Mouse (Mus musculus) MEL (cell line): ENCODE measurements at regions not wholly inside any gene's neighbourhood (a gene's known extent, or its start where the extent isn't known, plus 50 kb on each side); places are given as distances from the start of the nearest gene placed in this dataset.

Experiments
- DNase-seq: peaks from one replicate; pipeline ENCODE4 v3.0.0; 2011; ENCODE audit warnings: low read depth, low spot score
- H3K27ac ChIP-seq: 2 replicates; pipeline ENCODE4 v1.5.1; 2012; ENCODE audit warnings: low read depth, mild to moderate bottlenecking, control low read depth, low read length, moderate library complexity; ENCODE audit not compliant: control insufficient read depth
- H3K27me3 ChIP-seq, 2 experiments: fragments of 150-350 bp in 1 of 2; sonication (generic) in 1 of 2; 2 replicates each; pipeline ENCODE4 v1.6.1; 2012; ENCODE audit warnings: low read length in 2 of 2, mild to moderate bottlenecking in 2 of 2, improper control_type of control experiment in 1 of 2, moderate library complexity in 1 of 2; ENCODE audit not compliant: insufficient read depth in 2 of 2, control insufficient read depth in 1 of 2
- H3K36me3 ChIP-seq, 2 experiments: 2 replicates each; pipeline ENCODE4 v1.6.1; 2012 to 2014; ENCODE audit warnings: low read length in 2 of 2, improper control_type of control experiment in 1 of 2, inconsistent platforms in 1 of 2, mild to moderate bottlenecking in 1 of 2; ENCODE audit not compliant: insufficient read depth in 2 of 2, control insufficient read depth in 1 of 2
- H3K4me1 ChIP-seq, 2 experiments: fragments of 150-350 bp in 1 of 2; sonication (generic) in 1 of 2; 2 replicates each; pipeline ENCODE4 v1.6.1; 2012; ENCODE audit warnings: low read length in 2 of 2, improper control_type of control experiment in 1 of 2, mild to moderate bottlenecking in 1 of 2; ENCODE audit not compliant: insufficient read depth in 2 of 2, control insufficient read depth in 1 of 2
- H3K4me3 ChIP-seq, 2 experiments: fragments of 150-350 bp in 1 of 2; sonication (generic) in 1 of 2; 2 replicates each; pipeline ENCODE4 v1.5.1; 2012; ENCODE audit warnings: low read depth in 2 of 2, low read length in 2 of 2, mild to moderate bottlenecking in 2 of 2, moderate library complexity in 2 of 2, control low read depth in 1 of 2, improper control_type of control experiment in 1 of 2; ENCODE audit not compliant: control insufficient read depth in 1 of 2, insufficient read depth in 1 of 2
- H3K79me2 ChIP-seq: 2 replicates; pipeline ENCODE4 v1.6.1; 2012; ENCODE audit warnings: mild to moderate bottlenecking, low read length, moderate library complexity; ENCODE audit not compliant: control insufficient read depth, poor library complexity, insufficient read depth
- H3K9ac ChIP-seq: 2 replicates; pipeline ENCODE4 v1.6.1; 2012; ENCODE audit warnings: low read depth, mild to moderate bottlenecking, control low read depth, low read length, moderate library complexity; ENCODE audit not compliant: control insufficient read depth, poor library complexity, severe bottlenecking
- H3K9me3 ChIP-seq: fragments of 150-350 bp; sonication (generic); replicated peaks from 2 replicates; pipeline ENCODE4 v1.6.1; 2012; ENCODE audit warnings: mild to moderate bottlenecking, low read length, improper control_type of control experiment, moderate library complexity; ENCODE audit not compliant: insufficient read depth
- BHLHE40 ChIP-seq: IDR thresholded peaks from 2 replicates; pipeline ENCODE4 v1.6.1; 2012; ENCODE audit warnings: low read depth, mild to moderate bottlenecking, inconsistent platforms, low read length, improper control_type of control experiment, borderline replicate concordance
- EP300 ChIP-seq, 2 experiments: IDR thresholded peaks; 2 replicates each; pipeline ENCODE4 v1.6.1; 2011; ENCODE audit warnings: improper control_type of control experiment in 2 of 2, low read length in 2 of 2, low read depth in 1 of 2, mild to moderate bottlenecking in 1 of 2
- ETS1 ChIP-seq: IDR thresholded peaks from 2 replicates; pipeline ENCODE4 v1.6.1; 2012; ENCODE audit warnings: low read depth, mild to moderate bottlenecking, inconsistent platforms, low read length, improper control_type of control experiment, moderate library complexity
- GABPA ChIP-seq: IDR thresholded peaks from 2 replicates; pipeline ENCODE4 v1.6.1; 2012; ENCODE audit warnings: low read depth, mild to moderate bottlenecking, inconsistent platforms, low read length, improper control_type of control experiment, moderate library complexity
- KAT2A ChIP-seq: conservative IDR thresholded peaks from 2 replicates; pipeline ENCODE4 v1.6.1; 2012; ENCODE audit warnings: low read depth, low read length, improper control_type of control experiment, inconsistent platforms
- MAX ChIP-seq: IDR thresholded peaks from 2 replicates; pipeline ENCODE4 v1.6.1; 2011; ENCODE audit warnings: low read length, improper control_type of control experiment
- MYB ChIP-seq: IDR thresholded peaks from 2 replicates; pipeline ENCODE4 v1.6.1; 2011; ENCODE audit warnings: mild to moderate bottlenecking, low read depth, low read length, improper control_type of control experiment
- NELFE ChIP-seq: IDR thresholded peaks from 2 replicates; pipeline ENCODE4 v1.6.1; 2011; ENCODE audit warnings: low read depth, low read length, improper control_type of control experiment
- RAD21 ChIP-seq: IDR thresholded peaks from 2 replicates; pipeline ENCODE4 v1.6.1; 2011; ENCODE audit warnings: mild to moderate bottlenecking, low read depth, low read length, improper control_type of control experiment
- RCOR1 ChIP-seq: IDR thresholded peaks from 2 replicates; pipeline ENCODE4 v1.6.1; 2012; ENCODE audit warnings: low read depth, mild to moderate bottlenecking, inconsistent platforms, low read length, improper control_type of control experiment
- UBTF ChIP-seq: IDR thresholded peaks from 2 replicates; pipeline ENCODE4 v1.6.1; 2012; ENCODE audit warnings: low read depth, mild to moderate bottlenecking, inconsistent platforms, low read length, improper control_type of control experiment, moderate library complexity, borderline replicate concordance; ENCODE audit not compliant: insufficient read depth
- ZNF384 ChIP-seq: IDR thresholded peaks from 2 replicates; pipeline ENCODE4 v1.6.1; 2012; ENCODE audit warnings: low read depth, mild to moderate bottlenecking, inconsistent platforms, low read length, improper control_type of control experiment

GRCm38 (mm10) chr2:116818550-116818949, 59.9 kb upstream of the Tmco5 start:
- Histone ChIP-seq H3K9me3 (no peaks in the 10 kb centered on the region), H3K9ac (no peak overlapping the region), H3K79me2 (no peaks in the 10 kb centered on the region), H3K27me3 (no peaks in the 10 kb centered on the region), H3K4me1 (no peaks in the 10 kb centered on the region), H3K4me3 (no peak overlapping the region), H3K36me3 (no peaks in the 10 kb centered on the region), H3K27ac (no peak overlapping the region)
- DNase-seq: no peak
- TF ChIP-seq RAD21: no peak
- no peak for TF ChIP-seq GABPA
- TF ChIP-seq ETS1: no peak
- TF ChIP-seq MAX: no peak

- DNase-seq: no peak
- no peaks in the 10 kb centered on the region for H3K36me3 ChIP-seq
- H3K4me1 ChIP-seq: no peaks in the 10 kb centered on the region
- no peaks in the 10 kb centered on the region for H3K27me3 ChIP-seq
- no peak overlapping the region for H3K9ac ChIP-seq
- TF ChIP-seq BHLHE40: no peak
- TF ChIP-seq ETS1: no peak
- TF ChIP-seq ZNF384: no peak
- no peak for TF ChIP-seq KAT2A
- TF ChIP-seq UBTF: no peak
- TF ChIP-seq, all 39 proteins: peak for 0
- Histone ChIP-seq H3K4me3 (no peak overlapping the region), H3K79me2 (no peaks in the 10 kb centered on the region), H3K9me3 (no peaks in the 10 kb centered on the region), H3K27ac (no peak overlapping the region)
These were observed 59.3 kb upstream of the Tmco5 start for GRCm38 (mm10) chr2:116819016-116819687.

- TF ChIP-seq RAD21 (peak; percentile 6; the same call in 1 of the 2 replicates), NELFE (no peak), MYB (no peak), EP300 (IDR thresholded peaks at IDR 0.05; ENCODE audit: low read depth in 1 of 2, low read length in 2 of 2) (no peak), RCOR1 (no peak)
- Histone ChIP-seq H3K9ac (no peak overlapping the region), H3K9me3 (no peaks in the 10 kb centered on the region), H3K36me3 (no peaks in the 10 kb centered on the region), H3K27me3 (no peaks in the 10 kb centered on the region), H3K4me1 (no peaks in the 10 kb centered on the region), H3K79me2 (no peaks in the 10 kb centered on the region), H3K4me3 (no peak overlapping the region), H3K27ac (no peak overlapping the region)
- DNase-seq: no peak
These were observed 57.4 kb upstream of the Tmco5 start for GRCm38 (mm10) chr2:116820831-116821745.
